Mouse (Mus musculus) lung, embryonic 14.5 days (tissue): Measurements from ENCODE around the gene Cacnb1. TPM values are rescaled to one million over a fixed set of nuclear protein-coding genes. Genes with fewer than 3 reads are reported as not detected.

Source experiments
- ATAC-seq: fragments of 200-750 bp; cut with Nextera tagmentation; 2 replicates; pipeline ENCODE4 v1.8.0; 2017; ENCODE audit warnings: mild to moderate bottlenecking, moderate TSS enrichment, moderate library complexity; ENCODE audit not compliant: insufficient read depth
- DNase-seq: peaks from one replicate; pipeline ENCODE4 v3.0.0-alpha.2; 2015
- H3K27ac ChIP-seq: fragments of 300-500 bp; sonication (generic); 2 replicates; pipeline ENCODE4 v1.5.1; 2014; ENCODE audit warnings: low read depth, mild to moderate bottlenecking, moderate library complexity
- H3K27me3 ChIP-seq: fragments of 300-500 bp; sonication (generic); 2 replicates; pipeline ENCODE4 v1.6.1; 2014; ENCODE audit warnings: low read length, control low read depth; ENCODE audit not compliant: insufficient read depth
- H3K36me3 ChIP-seq: fragments of 300-500 bp; sonication (generic); 2 replicates; pipeline ENCODE4 v1.6.1; 2014; ENCODE audit warnings: control low read depth; ENCODE audit not compliant: insufficient read depth
- H3K4me1 ChIP-seq: fragments of 300-500 bp; sonication (generic); 2 replicates; pipeline ENCODE4 v1.6.1; 2014; ENCODE audit warnings: antibody characterized with exemption, control low read depth; ENCODE audit not compliant: insufficient read depth
- H3K4me2 ChIP-seq: fragments of 300-500 bp; sonication (generic); 2 replicates; pipeline ENCODE4 v1.6.1; 2014; ENCODE audit warnings: mild to moderate bottlenecking
- H3K4me3 ChIP-seq: fragments of 300-500 bp; sonication (generic); 2 replicates; pipeline ENCODE4 v1.5.1; 2014; ENCODE audit warnings: low read depth, low read length
- H3K9ac ChIP-seq: fragments of 300-500 bp; sonication (generic); 2 replicates; pipeline ENCODE4 v1.6.1; 2014
- H3K9me3 ChIP-seq: fragments of 300-500 bp; sonication (generic); 2 replicates; pipeline ENCODE4 v1.6.1; 2016; ENCODE audit warnings: low read depth, low read length, control low read depth
- CTCF ChIP-seq: IDR thresholded peaks from 2 replicates; pipeline ENCODE4 v1.5.1; 2016; ENCODE audit warnings: antibody characterized with exemption, low read depth
- WGBS: fragments of 180-500 bp; shearing (Covaris S2); extraction: QIAGEN DNeasy Blood & Tissue Kit; methylation state at CpG from one replicate; pipeline ENCODE4 v1.1.7; 2014; 5-methylcytosine and 5-hydroxymethylcytosine counted together
- polyA plus RNA-seq: library from polyadenylated mRNA; unstranded; fragments of >200 nt; fragmentation: Nextera tagmentation; extraction: Ambion mirVana; gene quantifications from 2 replicates; pipeline ENCODE4 v1.2.1, GENCODE M21; 2014

The Cacnb1 gene
- polyA plus RNA-seq, 1 experiment from 2014 or later: 5.5 TPM

- H3K36me3 ChIP-seq: peaks cover 15% of the 10 kb centered on the region; the same call in 1 of the 2 replicates
- H3K4me1 ChIP-seq: no peaks in the 10 kb centered on the region
- H3K4me2 ChIP-seq: no peak overlapping the region
- no peak overlapping the region for H3K27ac ChIP-seq
- no peak for ATAC-seq
- H3K9me3 ChIP-seq: no peaks in the 10 kb centered on the region
- DNase-seq: no peak
- no peak overlapping the region for H3K9ac ChIP-seq
- H3K27me3 ChIP-seq: peaks cover 16% of the 10 kb centered on the region; the same call in 1 of the 2 replicates
- WGBS: 64% methylated on average over 6 of the region's 6 CpGs
- TF ChIP-seq CTCF: no peak
- no peak overlapping the region for H3K4me3 ChIP-seq
Measured at GRCm38 (mm10) chr11:98001986-98002385, 20.8 kb downstream of the Cacnb1 start.

- Histone ChIP-seq H3K9ac (no peak overlapping the region), H3K27me3 (peaks cover 16% of the 10 kb centered on the region; the same call in 1 of the 2 replicates), H3K4me3 (no peak overlapping the region), H3K27ac (no peak overlapping the region), H3K36me3 (peaks cover 15% of the 10 kb centered on the region; the same call in 1 of the 2 replicates), H3K9me3 (no peaks in the 10 kb centered on the region), H3K4me1 (no peaks in the 10 kb centered on the region), H3K4me2 (no peak overlapping the region)
- ATAC-seq (no peak), DNase-seq (no peak)
- no peak for TF ChIP-seq CTCF
- WGBS: 36% methylated on average over 11 of the region's 11 CpGs
Measured at GRCm38 (mm10) chr11:98001351-98001824, 21.4 kb downstream of the Cacnb1 start.

GRCm38 (mm10) chr11:98000378-98001140 lies 22.3 kb downstream of the Cacnb1 start:
- Histone ChIP-seq H3K9ac (no peak overlapping the region), H3K27ac (no peak overlapping the region), H3K27me3 (peaks cover 16% of the 10 kb centered on the region; the same call in 1 of the 2 replicates), H3K4me2 (no peak overlapping the region), H3K9me3 (no peaks in the 10 kb centered on the region), H3K4me1 (no peaks in the 10 kb centered on the region), H3K36me3 (peaks cover 15% of the 10 kb centered on the region; the same call in 1 of the 2 replicates), H3K4me3 (no peak overlapping the region)
- no peak for ATAC-seq
- no peak for TF ChIP-seq CTCF
- no peak for DNase-seq
- WGBS: 12% methylated on average over 7 of the region's 7 CpGs

DNA sequence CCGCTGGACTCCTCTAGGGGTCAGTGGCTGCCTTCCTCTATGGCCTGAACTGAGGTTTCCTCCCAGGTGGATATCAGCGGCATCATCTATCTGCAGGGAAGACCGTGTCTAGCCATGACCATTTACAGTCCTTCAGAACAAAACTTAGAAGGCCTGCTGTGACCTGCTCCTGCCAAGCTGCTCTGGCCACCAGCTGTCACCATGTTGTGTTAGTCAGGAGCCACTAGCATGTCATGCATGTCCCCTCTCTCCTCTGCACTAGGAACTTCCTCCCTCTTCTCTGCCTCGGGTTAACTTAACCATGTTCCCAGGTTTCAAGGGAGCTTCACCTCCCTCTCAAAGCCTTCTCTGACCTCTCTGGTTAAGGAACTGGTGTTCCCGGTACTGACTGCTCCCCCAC lies 23.1 kb downstream of the Cacnb1 start:
- Histone ChIP-seq H3K27me3 (peaks cover 16% of the 10 kb centered on the region; the same call in 1 of the 2 replicates), H3K9ac (no peak overlapping the region), H3K9me3 (no peaks in the 10 kb centered on the region), H3K36me3 (peaks cover 9% of the 10 kb centered on the region; the same call in 1 of the 2 replicates), H3K4me2 (no peak overlapping the region), H3K4me3 (no peak overlapping the region), H3K4me1 (0 out of 2 replicates have a peak, but pooled peaks cover 2% of the 10 kb centered on the region), H3K27ac (no peak overlapping the region)
- no peak for DNase-seq
- ATAC-seq: no peak
- TF ChIP-seq CTCF: no peak
- WGBS: 51% methylated on average over 5 of the region's 5 CpGs

DNA sequence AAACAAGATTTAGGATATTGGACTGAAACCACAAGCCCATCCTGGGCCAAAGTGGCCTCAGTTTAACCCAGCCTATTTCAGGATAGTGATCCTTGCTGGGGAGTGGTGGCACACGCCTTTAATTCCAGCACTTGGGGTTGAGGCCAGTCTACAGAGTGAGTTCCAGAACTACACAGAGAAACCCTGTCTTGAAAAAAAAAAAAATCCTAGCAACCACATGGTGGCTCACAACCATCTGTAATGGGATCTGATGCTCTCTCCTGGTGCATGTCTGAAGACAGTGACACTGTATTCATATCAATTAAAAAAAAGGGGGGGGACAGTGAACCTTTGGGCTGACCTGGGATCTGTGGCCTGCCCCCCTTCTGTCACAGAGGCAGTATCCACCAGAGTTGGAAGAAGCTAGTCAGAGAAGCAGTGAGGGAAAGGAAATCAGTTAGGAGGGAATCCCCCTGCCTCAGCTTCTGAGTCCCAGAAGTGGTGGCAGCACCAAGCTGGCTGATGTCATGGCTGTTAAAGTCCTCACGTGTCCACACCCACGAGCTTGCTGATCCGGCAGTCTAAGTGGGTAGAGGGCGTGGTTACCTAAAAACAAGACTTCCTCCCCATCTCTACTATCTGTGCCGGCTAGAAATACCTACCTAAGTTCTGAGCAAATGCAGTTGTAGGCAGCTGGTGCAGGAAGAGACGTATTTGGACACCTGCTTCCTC lies 23.8 kb downstream of the Cacnb1 start:
- H3K9ac ChIP-seq: no peak overlapping the region
- H3K4me1 ChIP-seq: 0 out of 2 replicates have a peak, but pooled peaks cover 9% of the 10 kb centered on the region
- no peak overlapping the region for H3K4me2 ChIP-seq
- no peak for DNase-seq
- H3K27ac ChIP-seq: no peak overlapping the region
- 47% methylated on average over 7 of the region's 7 CpGs for WGBS
- no peak for ATAC-seq
- TF ChIP-seq CTCF: no peak
- no peaks in the 10 kb centered on the region for H3K9me3 ChIP-seq
- H3K36me3 ChIP-seq: 0 out of 2 replicates have a peak, but pooled peaks cover 2% of the 10 kb centered on the region
- H3K4me3 ChIP-seq: no peak overlapping the region
- H3K27me3 ChIP-seq: peaks cover 16% of the 10 kb centered on the region; the same call in 1 of the 2 replicates

- no peak for DNase-seq
- no peak overlapping the region for H3K27ac ChIP-seq
- 73% methylated on average over 11 of the region's 11 CpGs for WGBS
- H3K36me3 ChIP-seq: no peaks in the 10 kb centered on the region
- no peak for ATAC-seq
- H3K4me1 ChIP-seq: 0 out of 2 replicates have a peak, but pooled peaks cover 9% of the 10 kb centered on the region
- H3K4me3 ChIP-seq: no peak overlapping the region
- TF ChIP-seq CTCF: no peak
- H3K27me3 ChIP-seq: peaks cover 16% of the 10 kb centered on the region; the same call in 1 of the 2 replicates
- no peak overlapping the region for H3K4me2 ChIP-seq
- H3K9ac ChIP-seq: no peak overlapping the region
- H3K9me3 ChIP-seq: no peaks in the 10 kb centered on the region
Measured at GRCm38 (mm10) chr11:97998074-97998793, 24.6 kb downstream of the Cacnb1 start.
